In the genomic region with DNA sequence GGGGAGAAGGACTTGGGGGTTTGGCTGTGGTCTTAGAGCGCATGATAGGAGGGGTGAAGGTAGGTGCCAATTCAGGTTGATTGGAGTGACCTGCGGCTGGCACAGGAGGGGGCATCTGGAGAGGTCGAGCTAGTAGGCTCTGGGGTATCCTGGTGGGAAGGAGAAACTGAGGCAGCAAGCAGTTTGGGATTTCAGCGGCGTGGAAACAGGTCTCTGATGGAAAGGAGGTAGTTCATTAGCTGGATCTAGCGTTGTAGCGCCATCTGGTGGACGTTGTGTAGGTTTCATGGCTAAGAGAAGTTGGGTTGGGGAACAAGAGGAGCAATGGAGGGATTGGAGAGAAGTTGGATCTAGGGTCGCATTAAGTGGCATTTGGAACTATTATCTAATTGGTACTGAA, we compare ENCODE assay signal across 8 mouse cellular contexts. TPM values are rescaled to one million over a fixed set of nuclear protein-coding genes. Genes with fewer than 3 reads are reported as not detected.
DNase-seq lines count a peak whose midpoint lies in the region; ATAC-seq and TF ChIP-seq lines count a peak whose summit lies in the region.
"Had no signal": no experiment of that assay in that cellular context is flagged by ENCODE, and none has a peak within 500 bp of the region (broad histone marks: within the 10 kb centered on the region; RNA-seq: fewer than 3 reads in every experiment).

No protein-coding gene starts in this region.

- no peaks in the 10 kb centered on the region for H3K27me3 ChIP-seq in intestine, postnatal 0 days (replicated peaks; ENCODE audit: control insufficient read depth, insufficient read depth, low read length)
- H3K27me3 ChIP-seq in intestine, embryonic 16.5 days (replicated peaks; ENCODE audit: control insufficient read depth, insufficient read depth, low read length) = no peaks in the 10 kb centered on the region

- no peak overlapping the region for H3K9ac ChIP-seq in intestine, postnatal 0 days (ENCODE audit: low read depth, low read length)
- H3K9ac ChIP-seq in intestine, embryonic 16.5 days (ENCODE audit: low read depth, low read length) = no peak overlapping the region

- WGBS in intestine, postnatal 0 days = 74% methylated on average over 9 of the region's 9 CpGs
- WGBS in intestine, embryonic 16.5 days = 78% methylated on average over 9 of the region's 9 CpGs

- no peaks in the 10 kb centered on the region for H3K9me3 ChIP-seq in intestine, postnatal 0 days (ENCODE audit: control insufficient read depth)
- H3K9me3 ChIP-seq in intestine, embryonic 16.5 days (ENCODE audit: control insufficient read depth, low read length) = no peaks in the 10 kb centered on the region

- no peak for ATAC-seq in intestine, postnatal 0 days
- no peak for ATAC-seq in intestine, embryonic 16.5 days

- H3K27ac ChIP-seq in intestine, postnatal 0 days (ENCODE audit: low read depth, low read length) = no peak overlapping the region
- no peak overlapping the region for H3K27ac ChIP-seq in intestine, embryonic 16.5 days (ENCODE audit: low read length)

- no peak overlapping the region for H3K4me3 ChIP-seq in intestine, postnatal 0 days (ENCODE audit: low read depth, low read length)
- H3K4me3 ChIP-seq in intestine, embryonic 16.5 days (ENCODE audit: low read length) = no peak overlapping the region
- H3K4me3 ChIP-seq: erythroblast, embryonic 14.5 days had no signal

- peak; percentile 66 for DNase-seq in urinary bladder, postnatal 25 days (ENCODE audit: low spot score)
- no peak for DNase-seq in urinary bladder, adult 18-20 months (ENCODE audit: low spot score in 2 of 2)
- peak; percentile 37 for DNase-seq in c-Kit-negative CD71-positive TER-119-positive erythroid progenitor cells, embryonic 14.5 days (ENCODE audit: low read depth, low spot score)
- peak; percentile 71 to 74 for DNase-seq in kidney, postnatal 4 days
- peak; percentile 55 to 80 for DNase-seq in spleen, postnatal 10 days (ENCODE audit: low spot score in 2 of 2)

- no peaks in the 10 kb centered on the region for H3K4me1 ChIP-seq in intestine, postnatal 0 days (replicated peaks; ENCODE audit: control insufficient read depth, insufficient read depth, low read length)
- H3K4me1 ChIP-seq in intestine, embryonic 16.5 days (ENCODE audit: control insufficient read depth, insufficient read depth, low read length) = peaks cover 2% of the 10 kb centered on the region; the same call in 1 of the 2 replicates

- peak; percentile 89 for TF ChIP-seq CTCF in intestine, postnatal 0 days (IDR thresholded peaks at IDR 0.05; ENCODE audit: low read depth)

- H3K36me3 ChIP-seq in intestine, postnatal 0 days (ENCODE audit: control insufficient read depth, insufficient read depth) = 0 out of 2 replicates have a peak, but pooled peaks cover under 1% of the 10 kb centered on the region
- H3K36me3 ChIP-seq in intestine, embryonic 16.5 days (ENCODE audit: control insufficient read depth, insufficient read depth, low read length) = no peaks in the 10 kb centered on the region

- no peak overlapping the region for H3K4me2 ChIP-seq in intestine, postnatal 0 days (replicated peaks; ENCODE audit: low read depth)
- H3K4me2 ChIP-seq in intestine, embryonic 16.5 days (ENCODE audit: low read depth, low read length) = no peak overlapping the region

RNA-seq across cellular contexts. Expression of a gene that starts 7.3 kb away (rescaled TPM):
- not detected in 2 replicates for polyA plus RNA-seq in intestine, postnatal 0 days (2015; fragmentation: Nextera tagmentation; extraction: Ambion mirVana)
- polyA plus RNA-seq in intestine, embryonic 16.5 days (2015; fragmentation: Nextera tagmentation; extraction: Ambion mirVana) = 0.29 and 0.87 TPM in 2 replicates
- polyA plus RNA-seq: erythroblast, embryonic 14.5 days had no signal

RNA-seq across cellular contexts. Expression of a gene that starts 21.3 kb away (rescaled TPM):
- polyA plus RNA-seq in intestine, postnatal 0 days (2015; fragmentation: Nextera tagmentation; extraction: Ambion mirVana) = 173 and 181 TPM in 2 replicates
- polyA plus RNA-seq in intestine, embryonic 16.5 days (2015; fragmentation: Nextera tagmentation; extraction: Ambion mirVana) = 140 and 163 TPM in 2 replicates

RNA-seq across cellular contexts. Expression of a gene that starts 27.5 kb away (rescaled TPM):
- polyA plus RNA-seq in intestine, postnatal 0 days (2015; fragmentation: Nextera tagmentation; extraction: Ambion mirVana) = 35.6 and 65.3 TPM in 2 replicates
- 455 and 890 TPM in 2 replicates for polyA plus RNA-seq in intestine, embryonic 16.5 days (2015; fragmentation: Nextera tagmentation; extraction: Ambion mirVana)
- polyA plus RNA-seq: erythroblast, embryonic 14.5 days had no signal

Comparison
In these comparisons a context has a peak if more than half of its experiments do, and no peak if none do; other contexts are left out.
1. DNase-seq: peak in urinary bladder, postnatal 25 days (single experiment), c-Kit-negative CD71-positive TER-119-positive erythroid progenitor cells, embryonic 14.5 days (single experiment), kidney, postnatal 4 days (2 of 2) and spleen, postnatal 10 days (2 of 2); none in urinary bladder, adult 18-20 months (0 of 2).